Mouse (Mus musculus) E14TG2a.4 (cell line): ENCODE data around the gene Pecam1.

Experiments
- CTCF ChIP-seq: conservative IDR thresholded peaks from 2 replicates; pipeline ENCODE4 v1.5.1; 2014; ENCODE audit warnings: low read length
- NANOG ChIP-seq: IDR thresholded peaks from 2 replicates; pipeline ENCODE4 v1.6.1; 2014; ENCODE audit warnings: borderline replicate concordance, low read length, mixed read lengths
- POU5F1 ChIP-seq: IDR thresholded peaks from 2 replicates; pipeline ENCODE4 v1.6.1; 2014; ENCODE audit warnings: low read length, borderline replicate concordance

- TF ChIP-seq CTCF (peak; percentile 78), NANOG (no peak), POU5F1 (no peak)
Observed at GRCm38 (mm10) chr11:106742388-106742841, 8.0 kb downstream of the Pecam1 start.
